Mouse (Mus musculus) heart, adult 11 months (tissue): Measurements from ENCODE around the gene Fbxo31.
A peak's percentile ranks its signal among the peaks of the same experiment; 100 is the strongest.

ENCODE experiments used
- DNase-seq: peaks from one replicate; pipeline ENCODE4 v3.0.0; 2022

Gene Fbxo31

GRCm38 (mm10) chr8:121551065-121551985 is 27.3 kb downstream of the Fbxo31 start:
- DNase-seq = peak; percentile 93

- DNase-seq = peak; percentile 85
Measured at GRCm38 (mm10) chr8:121550056-121550455, 28.6 kb downstream of the Fbxo31 start.

- DNase-seq = peak; percentile 94
Measured at GRCm38 (mm10) chr8:121547132-121547531, 31.5 kb downstream of the Fbxo31 start.

- peak; percentile 82 for DNase-seq
Measured at GRCm38 (mm10) chr8:121544936-121545335, 33.7 kb downstream of the Fbxo31 start.

GRCm38 (mm10) chr8:121544276-121544785 is 34.3 kb downstream of the Fbxo31 start, which contains the start of gene 1700018B08Rik:
1700018B08Rik (minus strand) TSS chr8:121544320.
- peak; percentile 81 for DNase-seq

GRCm38 (mm10) chr8:121542901-121543300 is 35.7 kb downstream of the Fbxo31 start:
- DNase-seq = peak; percentile 83

GRCm38 (mm10) chr8:121541862-121542261 is 36.7 kb downstream of the Fbxo31 start:
- peak; percentile 87 for DNase-seq

GRCm38 (mm10) chr8:121532381-121532780 is 46.2 kb downstream of the Fbxo31 start:
- peak; percentile 84 for DNase-seq

GRCm38 (mm10) chr8:121530639-121531038 is 48.0 kb downstream of the Fbxo31 start:
- DNase-seq = peak; percentile 71

- peak; percentile 95 for DNase-seq
Measured at GRCm38 (mm10) chr8:121528790-121529189, 49.8 kb downstream of the Fbxo31 start.

- DNase-seq = peak; percentile 85
Measured at GRCm38 (mm10) chr8:121527751-121528150, 50.9 kb downstream of the Fbxo31 start.

GRCm38 (mm10) chr8:121526811-121527550 is 51.6 kb downstream of the Fbxo31 start:
- peak; percentile 87 for DNase-seq

- DNase-seq = peak; percentile 65
Measured at GRCm38 (mm10) chr8:121525111-121525818, 53.3 kb downstream of the Fbxo31 start.

- peak; percentile 93 for DNase-seq
Measured at GRCm38 (mm10) chr8:121513429-121513828, 65.2 kb downstream of the Fbxo31 start.

- DNase-seq = no peak
Measured at GRCm38 (mm10) chr8:121511751-121512150, 66.9 kb downstream of the Fbxo31 start.
